In genomic region chr1:45679964-45680709, GRCm38 (mm10) we compare ENCODE assay signal across 31 mouse cellular contexts.
A peak's percentile ranks its signal among the peaks of the same experiment; 100 is the strongest.
DNase-seq lines count a peak whose midpoint lies in the region; ATAC-seq and TF ChIP-seq lines count a peak whose summit lies in the region.
"Had no signal": no experiment of that assay in that cellular context is flagged by ENCODE, and none has a peak within 500 bp of the region (broad histone marks: within the 10 kb centered on the region; RNA-seq: fewer than 3 reads in every experiment).

No protein-coding gene starts in this region.

- H3K9me3 ChIP-seq in kidney, embryonic 15.5 days (replicated peaks), result no peaks in the 10 kb centered on the region
- no peaks in the 10 kb centered on the region; the same call in 1 of the 2 replicates for H3K9me3 ChIP-seq in lung, embryonic 15.5 days
- no peaks in the 10 kb centered on the region for H3K9me3 ChIP-seq in limb, embryonic 14.5 days (ENCODE audit: control insufficient read depth, low read length)
- H3K9me3 ChIP-seq in stomach, embryonic 16.5 days (replicated peaks; ENCODE audit: control insufficient read depth, low read length), result no peaks in the 10 kb centered on the region
- H3K9me3 ChIP-seq: embryonic facial prominence, embryonic 13.5 days; hindbrain, embryonic 10.5 days; hindbrain, embryonic 15.5 days; megakaryocyte, embryonic 14.5 days; midbrain, embryonic 12.5 days; neural tube, embryonic 12.5 days had no signal

- TF ChIP-seq POLR2A in limb, embryonic 14.5 days (IDR thresholded peaks at IDR 0.05; ENCODE audit: borderline replicate concordance, extremely low read depth, insufficient read depth, insufficient read length), result no peak

- no peak overlapping the region for H3K9ac ChIP-seq in kidney, embryonic 15.5 days
- no peak overlapping the region for H3K9ac ChIP-seq in lung, embryonic 15.5 days
- H3K9ac ChIP-seq in limb, embryonic 14.5 days (ENCODE audit: low read depth, low read length, severe bottlenecking), result no peak overlapping the region
- no peak overlapping the region for H3K9ac ChIP-seq in stomach, embryonic 16.5 days (ENCODE audit: low read length)
- H3K9ac ChIP-seq: embryonic facial prominence, embryonic 13.5 days; hindbrain, embryonic 15.5 days; midbrain, embryonic 12.5 days; neural tube, embryonic 12.5 days had no signal

- H3K4me3 ChIP-seq in kidney, embryonic 15.5 days (replicated peaks), result no peak overlapping the region
- no peak overlapping the region for H3K4me3 ChIP-seq in lung, embryonic 15.5 days
- H3K4me3 ChIP-seq in limb, embryonic 14.5 days (replicated peaks; ENCODE audit: low read length), result no peak overlapping the region
- H3K4me3 ChIP-seq in stomach, embryonic 16.5 days (replicated peaks; ENCODE audit: low read length), result no peak overlapping the region
- H3K4me3 ChIP-seq: embryonic facial prominence, embryonic 13.5 days; hindbrain, embryonic 10.5 days; hindbrain, embryonic 15.5 days; megakaryocyte, embryonic 14.5 days; midbrain, embryonic 12.5 days; myocyte; neural tube, embryonic 12.5 days had no signal

- WGBS in kidney, embryonic 15.5 days, result 42% methylated on average over 8 of the region's 8 CpGs
- 47% methylated on average over 8 of the region's 8 CpGs for WGBS in lung, embryonic 15.5 days
- WGBS in limb, embryonic 14.5 days, result 42% methylated on average over 8 of the region's 8 CpGs
- 62% methylated on average over 8 of the region's 8 CpGs for WGBS in stomach, embryonic 16.5 days

- ATAC-seq in kidney, embryonic 15.5 days (replicated peaks; ENCODE audit: low FRiP score), result peak; percentile 85
- ATAC-seq in lung, embryonic 15.5 days (ENCODE audit: borderline replicate concordance, extremely low read depth, low FRiP score, low TSS enrichment), result peak; percentile 62; the same call in 1 of the 2 replicates
- ATAC-seq in limb, embryonic 14.5 days (ENCODE audit: low FRiP score, low read depth), result peak; percentile 72
- ATAC-seq in stomach, embryonic 16.5 days (ENCODE audit: insufficient read depth, low FRiP score), result no peak
- ATAC-seq: forebrain, embryonic 14.5 days had no signal

- H3K27ac ChIP-seq in kidney, embryonic 15.5 days, result no peak overlapping the region
- H3K27ac ChIP-seq in lung, embryonic 15.5 days, result peak overlapping the region; percentile 33
- no peak overlapping the region; the same call in 1 of the 2 replicates for H3K27ac ChIP-seq in limb, embryonic 14.5 days (replicated peaks; ENCODE audit: low read depth, low read length)
- peak overlapping the region; percentile 78 for H3K27ac ChIP-seq in stomach, embryonic 16.5 days (ENCODE audit: low read length)
- H3K27ac ChIP-seq: embryonic facial prominence, embryonic 13.5 days; hindbrain, embryonic 10.5 days; hindbrain, embryonic 15.5 days; midbrain, embryonic 12.5 days; neural tube, embryonic 12.5 days had no signal

- DNase-seq in kidney, postnatal 36 days, result no peak
- DNase-seq in lung, adult 18-20 months, result no peak
- DNase-seq in limb, embryonic 14.5 days (ENCODE audit: low spot score), result peak; percentile 81
- DNase-seq in right cerebral cortex, postnatal 10 days (ENCODE audit: low spot score in 2 of 2), result no peak
- DNase-seq in layer of hippocampus, adult 8-10 months (ENCODE audit: low spot score in 2 of 2), result no peak
- DNase-seq: adrenal gland, adult 2 months; B cell, adult 2 months; cerebellum, adult 8-10 months; cerebellum, postnatal 25 days; gastrocnemius, postnatal 14 days; heart, postnatal 14 days; kidney, adult 18-20 months; kidney, postnatal 4 days; layer of hippocampus, postnatal 36 days; left cerebral cortex, postnatal 4 days; lung, postnatal 4 days; right cerebral cortex, adult 18-20 months; right cerebral cortex, postnatal 4 days; thymus, postnatal 14 days had no signal

- H3K27me3 ChIP-seq in kidney, embryonic 15.5 days, result no peaks in the 10 kb centered on the region
- H3K27me3 ChIP-seq in lung, embryonic 15.5 days, result no peaks in the 10 kb centered on the region
- H3K27me3 ChIP-seq in limb, embryonic 14.5 days (ENCODE audit: control insufficient read depth, insufficient read depth, low read length), result no peaks in the 10 kb centered on the region
- H3K27me3 ChIP-seq in stomach, embryonic 16.5 days (ENCODE audit: control insufficient read depth, insufficient read depth, low read length), result no peaks in the 10 kb centered on the region
- H3K27me3 ChIP-seq: embryonic facial prominence, embryonic 13.5 days; hindbrain, embryonic 15.5 days; megakaryocyte, embryonic 14.5 days; midbrain, embryonic 12.5 days; neural tube, embryonic 12.5 days had no signal

- H3K4me2 ChIP-seq in kidney, embryonic 15.5 days, result no peak overlapping the region
- no peak overlapping the region for H3K4me2 ChIP-seq in lung, embryonic 15.5 days
- no peak overlapping the region for H3K4me2 ChIP-seq in limb, embryonic 14.5 days (replicated peaks; ENCODE audit: low read depth, low read length, severe bottlenecking)
- no peak overlapping the region for H3K4me2 ChIP-seq in stomach, embryonic 16.5 days (ENCODE audit: low read depth, low read length)
- H3K4me2 ChIP-seq: embryonic facial prominence, embryonic 13.5 days; hindbrain, embryonic 15.5 days; liver, embryonic 11.5 days; midbrain, embryonic 12.5 days; neural tube, embryonic 12.5 days had no signal

- H3K36me3 ChIP-seq in kidney, embryonic 15.5 days, result no peaks in the 10 kb centered on the region
- no peaks in the 10 kb centered on the region for H3K36me3 ChIP-seq in lung, embryonic 15.5 days
- no peaks in the 10 kb centered on the region for H3K36me3 ChIP-seq in limb, embryonic 14.5 days (ENCODE audit: control insufficient read depth, insufficient read depth, low read length)
- no peaks in the 10 kb centered on the region for H3K36me3 ChIP-seq in stomach, embryonic 16.5 days (ENCODE audit: control insufficient read depth, insufficient read depth, low read length)
- H3K36me3 ChIP-seq: embryonic facial prominence, embryonic 13.5 days; hindbrain, embryonic 10.5 days; hindbrain, embryonic 15.5 days; midbrain, embryonic 12.5 days; neural tube, embryonic 12.5 days had no signal

- 0 out of 2 replicates have a peak, but pooled peaks cover 2% of the 10 kb centered on the region for H3K4me1 ChIP-seq in kidney, embryonic 15.5 days
- 0 out of 2 replicates have a peak, but pooled peaks cover 2% of the 10 kb centered on the region for H3K4me1 ChIP-seq in lung, embryonic 15.5 days
- H3K4me1 ChIP-seq in limb, embryonic 14.5 days (ENCODE audit: control insufficient read depth, insufficient read depth, low read length), result 0 out of 2 replicates have a peak, but pooled peaks cover 4% of the 10 kb centered on the region
- no peaks in the 10 kb centered on the region for H3K4me1 ChIP-seq in stomach, embryonic 16.5 days (ENCODE audit: control insufficient read depth, insufficient read depth, low read length)
- H3K4me1 ChIP-seq: embryonic facial prominence, embryonic 13.5 days; hindbrain, embryonic 10.5 days; hindbrain, embryonic 15.5 days; midbrain, embryonic 12.5 days; neural tube, embryonic 12.5 days had no signal

Comparison
In these comparisons a context has a peak if more than half of its experiments do, and no peak if none do; other contexts are left out.
1. H3K27ac ChIP-seq: peak in lung, embryonic 15.5 days (single experiment) and stomach, embryonic 16.5 days (single experiment); none in kidney, embryonic 15.5 days (single experiment) and limb, embryonic 14.5 days (single experiment).